Mouse (Mus musculus) mature B cell (primary cell): ENCODE results near the gene Csmd2.
"Not testable (repeated sequence)": the region's sequence is repeated elsewhere in the genome, so short reads cannot be mapped to it uniquely, and the experiment has no call there.

Experiments used
- in situ Hi-C: fragments of 300-500 bp; cut with MboI; formaldehyde crosslinking; loops from 2 replicates; pipeline ENCODE4 v1.14.3; 2019

Csmd2 gene

DNA sequence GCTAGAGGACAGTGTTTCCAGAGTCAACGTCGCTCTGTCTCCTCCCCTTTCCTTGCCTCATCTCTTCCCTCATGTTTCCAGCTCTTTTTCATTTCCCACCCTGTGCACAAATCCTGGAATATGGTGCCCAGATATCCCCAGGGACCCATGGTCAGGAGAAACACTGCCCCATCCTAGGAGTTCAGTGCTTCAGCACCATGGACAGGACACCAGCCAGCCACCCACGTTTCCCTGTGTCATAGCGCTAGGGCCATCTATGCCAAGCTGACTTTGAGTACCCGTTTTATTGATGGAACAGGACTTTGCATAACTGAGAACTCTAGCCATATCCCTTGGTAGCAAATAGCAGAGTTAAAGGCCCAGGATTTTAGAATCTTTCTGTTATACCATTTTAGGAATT, 55.0 kb downstream of the Csmd2 start:
- in situ Hi-C loops: no loop called here

DNA sequence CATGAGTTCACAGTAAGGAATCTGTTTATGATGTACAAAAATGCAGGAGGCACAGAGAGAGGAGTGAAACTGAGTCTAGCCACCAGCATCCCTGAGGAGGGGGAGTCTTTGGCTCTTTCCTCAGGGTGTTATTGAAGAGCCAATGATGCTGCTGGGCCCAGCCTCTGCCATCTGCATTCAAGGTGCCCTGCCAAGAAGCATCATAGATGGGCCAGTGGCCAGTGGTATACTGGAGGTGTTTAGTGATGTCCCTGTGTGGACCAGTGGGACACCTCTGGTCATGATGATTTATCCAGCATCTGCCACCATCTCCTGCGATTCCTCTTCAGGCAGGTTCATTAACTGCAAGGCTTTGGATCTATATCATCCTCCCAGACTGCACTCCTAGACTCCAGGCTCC, 61.1 kb downstream of the Csmd2 start:
- in situ Hi-C loops: no loop called here

DNA sequence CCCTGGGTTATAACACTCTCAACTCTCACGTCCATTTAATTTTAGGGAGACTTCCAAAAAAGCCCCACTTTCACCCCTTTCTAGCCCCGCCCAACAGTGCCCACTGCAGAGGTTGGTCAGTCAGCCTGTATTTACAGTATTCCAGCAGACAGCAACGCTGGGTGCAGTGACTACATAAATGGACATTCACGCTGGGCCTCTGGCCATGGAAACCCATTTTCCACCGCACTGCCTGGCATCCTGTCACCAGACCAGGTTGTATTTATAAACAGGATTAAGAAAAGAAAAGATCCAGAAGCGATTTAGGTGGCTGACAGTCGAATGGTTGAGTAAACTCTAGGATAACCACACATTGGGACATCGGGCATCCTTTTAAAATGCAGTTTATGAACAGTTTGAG, 65.0 kb downstream of the Csmd2 start:
- in situ Hi-C loops: no loop called here

DNA sequence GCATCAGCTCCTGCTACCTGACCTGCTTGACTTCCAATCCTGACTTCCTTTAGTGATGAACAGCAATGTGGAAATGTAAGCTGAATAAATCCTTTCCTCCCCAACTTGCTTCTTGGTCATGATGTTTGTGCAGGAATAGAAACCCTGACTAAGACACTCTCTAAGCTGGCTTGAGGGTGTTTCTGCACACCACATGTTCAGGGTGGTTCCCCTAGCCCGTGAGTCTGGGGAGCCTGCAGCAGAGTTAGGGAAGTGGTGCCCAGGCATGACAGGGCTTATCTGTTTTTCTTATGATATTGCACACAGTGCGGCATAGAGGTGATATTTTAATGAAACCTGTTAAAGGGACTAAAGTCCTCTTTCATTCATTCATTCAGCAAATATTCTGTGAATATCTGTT, 73.6 kb downstream of the Csmd2 start:
- in situ Hi-C loops: not testable (repeated sequence)

DNA sequence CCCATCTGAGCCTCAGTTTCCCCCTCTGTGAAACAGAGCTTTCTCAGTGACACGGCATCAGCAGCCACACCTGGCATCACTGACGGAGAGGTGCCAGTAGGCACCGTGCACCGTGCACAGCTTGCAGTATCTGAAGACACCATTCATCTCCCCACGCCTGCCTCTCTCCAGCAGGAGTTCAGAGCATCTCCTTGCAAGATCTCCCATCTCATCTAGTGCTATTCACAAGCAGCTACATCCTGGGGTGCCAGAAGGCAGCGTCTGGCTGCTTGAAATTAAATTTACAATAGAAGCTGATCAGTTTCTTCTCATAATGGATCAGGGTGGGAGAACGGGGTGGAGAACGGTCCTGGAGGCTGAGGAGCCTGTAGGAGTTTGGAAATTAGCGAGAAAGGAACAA, 79.5 kb downstream of the Csmd2 start:
- in situ Hi-C loops: no loop called here

DNA sequence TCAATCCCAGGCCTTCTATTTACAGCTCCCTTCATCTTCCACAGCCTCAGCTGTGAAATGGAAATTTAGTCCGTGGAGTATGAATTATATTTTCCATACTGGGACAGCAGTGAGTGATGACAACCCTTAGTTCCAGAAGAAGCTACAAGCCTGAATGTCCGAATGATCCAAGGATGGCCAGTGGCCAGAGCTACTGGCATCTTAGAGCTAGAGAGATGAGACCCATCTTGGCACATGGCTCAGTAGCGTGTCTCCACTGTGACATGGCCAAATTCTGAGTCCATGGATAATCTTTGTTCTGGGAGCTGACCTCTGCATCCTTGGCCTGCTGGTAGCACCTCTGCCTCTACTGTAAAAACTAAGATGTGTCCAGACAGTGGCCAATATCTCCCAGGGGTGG, 96.8 kb downstream of the Csmd2 start:
- in situ Hi-C loops: no loop called here

DNA sequence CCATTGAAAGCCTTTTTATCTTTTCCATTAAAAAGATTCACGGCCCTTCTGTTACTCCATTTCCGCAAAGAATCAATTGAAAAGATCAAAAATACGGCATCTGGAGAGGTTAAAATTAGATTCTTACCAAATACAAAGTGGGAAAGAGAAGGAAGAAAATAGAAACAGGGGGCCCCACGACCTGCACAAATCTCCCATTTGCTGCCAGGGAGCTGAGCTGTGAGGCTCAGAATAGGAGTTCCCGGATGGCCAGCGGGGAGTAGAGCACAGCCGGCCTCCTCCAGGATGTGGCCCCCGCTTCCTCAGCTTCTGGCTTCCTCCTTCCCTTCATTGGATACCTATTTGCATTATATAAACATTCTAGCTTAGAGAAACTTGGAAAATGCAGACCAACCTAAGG, 97.4 kb downstream of the Csmd2 start:
- in situ Hi-C loops: no loop called here

DNA sequence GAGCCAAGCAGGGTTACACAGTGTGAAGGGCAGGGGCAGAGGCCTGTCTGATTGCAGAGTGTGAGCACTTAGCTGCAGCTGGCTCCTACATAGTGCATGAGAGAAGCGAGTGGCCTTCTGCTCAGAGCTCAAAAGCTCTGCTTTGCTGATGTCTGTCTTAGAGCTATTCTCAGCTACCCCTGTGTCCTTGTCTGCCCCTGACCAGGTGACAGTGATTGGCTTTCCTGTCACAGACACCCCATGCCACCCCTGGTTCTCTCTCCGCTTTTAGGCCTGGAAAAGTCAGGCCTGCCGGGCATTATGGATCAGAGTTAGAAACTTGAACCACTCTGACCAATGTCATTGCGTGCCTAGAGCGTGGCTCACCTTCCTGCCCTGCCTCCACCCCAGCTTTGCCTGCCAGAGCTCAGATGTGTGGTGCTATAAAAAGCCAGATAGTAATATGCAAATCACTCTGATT, 99.5 kb downstream of the Csmd2 start:
- in situ Hi-C loops: no loop called here

DNA sequence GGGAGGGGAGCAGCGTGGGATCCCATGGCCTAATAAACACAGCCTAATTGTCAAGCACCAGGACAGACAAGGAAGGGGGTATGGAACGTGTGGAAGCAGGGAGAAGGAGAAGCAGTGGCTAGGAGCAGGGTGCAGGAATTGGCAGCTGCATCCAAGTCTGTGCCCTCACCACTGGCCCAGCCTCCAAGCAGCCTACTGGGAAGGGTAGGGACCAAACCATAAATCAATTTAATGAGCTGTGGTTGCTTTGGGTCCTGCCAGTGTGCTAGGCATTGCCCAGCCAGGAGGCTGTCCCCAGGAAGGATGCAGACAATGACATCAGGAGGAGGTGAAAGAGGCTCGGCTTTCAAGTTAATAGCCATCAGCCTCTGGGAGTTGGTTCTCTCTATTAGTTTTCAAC, 100.0 kb downstream of the Csmd2 start:
- in situ Hi-C loops: no loop called here

DNA sequence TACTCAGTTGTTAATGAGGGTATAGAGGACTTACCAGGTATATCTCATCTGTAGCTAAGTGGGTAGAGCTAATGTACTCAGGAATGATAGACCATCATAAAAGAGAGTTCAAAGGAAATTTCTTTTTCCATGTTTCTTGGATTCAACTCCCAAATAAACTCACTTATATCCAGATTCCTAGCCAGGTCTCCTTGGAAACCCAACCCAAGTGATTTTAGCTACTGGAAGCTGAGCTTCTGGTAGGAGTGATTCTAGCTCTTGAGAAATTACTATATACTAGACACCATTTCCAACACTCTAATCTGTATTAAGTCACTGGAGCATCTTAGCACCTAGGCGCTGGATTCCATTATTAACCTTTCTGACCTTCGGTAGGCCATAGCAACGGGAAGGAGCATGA, 100.6 kb downstream of the Csmd2 start:
- in situ Hi-C loops: no loop called here

DNA sequence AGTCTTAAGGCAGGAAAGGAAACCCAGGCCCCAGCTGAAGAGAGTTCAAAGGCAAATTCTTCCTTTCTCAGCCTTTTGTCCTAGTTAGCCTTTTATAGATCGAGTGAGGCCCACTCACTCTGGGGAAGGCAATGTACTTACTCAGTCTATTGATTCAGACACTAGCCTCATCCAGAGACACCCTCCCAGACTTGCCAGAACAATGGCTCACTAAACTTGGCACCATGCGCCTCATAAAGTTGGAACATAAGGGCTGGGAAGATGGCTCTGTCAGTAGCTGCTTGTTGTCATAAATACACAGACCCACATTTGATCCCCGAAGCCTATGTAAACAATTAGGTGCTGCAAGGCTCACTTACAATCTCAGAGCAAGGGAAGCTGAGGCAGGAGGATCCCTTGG, 104.3 kb downstream of the Csmd2 start:
- in situ Hi-C loops: no loop called here

DNA sequence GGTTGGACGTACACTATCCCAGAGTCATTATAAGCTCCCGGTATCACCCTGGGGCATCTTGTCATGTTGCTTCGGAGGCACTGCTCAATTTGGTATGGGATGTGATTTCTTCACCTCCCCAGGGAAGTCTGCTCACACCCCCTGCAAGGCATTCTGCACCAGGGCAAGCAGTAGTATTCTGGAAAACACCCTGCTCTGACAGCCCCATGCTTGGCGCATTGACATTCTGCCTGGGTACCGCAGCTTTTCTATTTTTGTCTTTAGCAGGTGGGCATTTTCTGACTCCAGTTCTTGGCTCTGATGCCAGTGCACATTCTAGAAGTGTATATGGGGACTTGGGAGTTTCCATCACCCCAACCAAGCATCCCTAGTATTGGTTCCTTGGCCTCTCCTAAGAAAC, 111.9 kb downstream of the Csmd2 start:
- in situ Hi-C loops: no loop called here

DNA sequence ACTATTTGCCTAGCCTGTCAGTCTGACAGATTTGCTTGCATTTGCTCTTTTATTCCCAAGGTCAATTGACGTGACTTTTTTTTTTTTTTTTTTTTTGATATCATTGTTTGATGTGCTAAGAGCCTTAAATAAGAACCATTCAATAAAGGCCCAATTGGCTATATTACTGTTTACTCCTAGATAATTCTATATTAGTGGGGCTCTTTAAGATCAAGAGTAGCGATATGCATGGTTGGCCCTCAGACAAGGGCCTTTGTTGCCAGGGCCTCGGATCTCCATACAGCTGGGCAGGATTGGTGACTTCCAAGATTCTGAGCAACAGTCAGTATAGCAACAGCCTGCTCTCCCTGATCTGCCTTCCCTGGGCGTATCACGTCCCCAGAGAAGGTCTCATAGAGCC, 112.9 kb downstream of the Csmd2 start:
- in situ Hi-C loops: no loop called here

DNA sequence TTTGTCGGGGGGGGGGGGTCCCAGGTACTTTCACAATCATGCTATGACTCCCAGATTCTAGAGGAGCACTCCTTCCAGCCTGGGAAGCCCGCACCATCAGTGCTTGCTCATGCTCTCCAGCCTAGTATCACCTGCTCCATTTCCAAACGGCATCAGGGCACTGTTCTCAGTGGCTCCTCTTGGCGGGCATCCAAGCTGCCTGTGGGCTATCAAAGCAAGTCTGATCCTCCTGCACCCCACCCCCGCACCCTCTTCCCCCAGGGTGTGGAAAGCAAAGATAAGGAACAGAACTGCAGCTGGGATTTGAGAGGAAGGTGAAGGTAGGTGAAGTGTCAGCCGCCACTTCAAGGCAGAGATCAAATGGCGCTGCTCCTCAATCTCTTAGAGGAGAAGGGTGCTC, 128.7 kb downstream of the Csmd2 start:
- in situ Hi-C loops: no loop called here

DNA sequence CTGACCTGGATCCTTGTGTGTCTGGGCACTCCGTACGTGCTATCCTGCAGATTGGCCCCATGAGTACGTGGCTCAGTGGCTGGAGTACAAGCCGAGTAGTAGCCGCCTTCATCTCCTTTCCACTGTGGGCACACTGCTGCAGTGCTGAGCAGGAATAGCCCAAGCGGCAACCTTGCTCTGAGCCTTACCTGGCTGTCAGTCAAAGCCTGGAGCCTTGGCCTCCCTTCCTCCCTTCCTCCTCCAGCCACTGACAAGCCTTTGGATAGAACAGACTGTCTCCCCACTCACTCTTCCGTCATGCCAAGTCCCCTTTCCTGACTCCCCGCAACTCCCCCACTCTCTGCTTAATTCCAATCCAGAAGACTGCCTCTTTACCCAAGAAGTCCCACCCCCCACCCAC, 135.6 kb downstream of the Csmd2 start:
- in situ Hi-C loops: no loop called here

DNA sequence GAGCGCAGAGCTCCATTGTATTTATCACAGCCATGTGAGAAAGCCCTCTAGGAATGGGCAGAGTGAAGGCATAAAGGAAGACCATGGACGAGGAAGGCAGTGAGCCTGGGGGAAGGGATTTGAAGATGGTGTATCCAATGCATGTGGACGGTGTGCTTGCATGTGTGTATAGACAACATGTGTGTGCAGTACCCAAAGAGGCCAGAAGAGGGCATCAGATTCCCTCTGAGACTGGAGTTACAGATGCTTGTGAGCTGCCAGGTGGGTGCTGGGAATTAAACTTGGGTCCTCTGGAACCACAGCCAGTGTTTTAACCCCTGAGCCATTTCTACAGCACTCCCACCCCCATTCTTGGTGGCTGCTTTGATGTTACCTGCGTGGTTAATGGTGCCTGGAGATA, 137.1 kb downstream of the Csmd2 start:
- in situ Hi-C loops: no loop called here

DNA sequence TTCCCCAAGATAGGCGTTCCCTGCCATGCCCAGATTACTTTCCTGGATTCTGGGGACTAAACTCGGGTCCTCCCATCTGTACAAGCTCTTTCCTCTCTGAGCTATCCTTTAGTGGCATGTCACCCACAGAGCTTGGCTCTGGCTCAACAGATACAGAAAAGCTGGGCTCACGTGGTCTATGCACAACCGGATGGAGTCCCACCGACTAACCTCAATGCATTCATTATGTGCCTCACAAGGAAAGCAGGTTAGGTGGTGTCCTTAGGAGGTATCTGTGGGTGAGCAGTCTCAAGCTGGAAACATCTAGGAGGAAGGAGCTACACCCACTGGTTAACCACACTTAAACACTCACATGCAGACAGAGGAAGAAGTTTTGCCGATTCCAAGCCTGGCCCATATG, 140.9 kb downstream of the Csmd2 start:
- in situ Hi-C loops: no loop called here

DNA sequence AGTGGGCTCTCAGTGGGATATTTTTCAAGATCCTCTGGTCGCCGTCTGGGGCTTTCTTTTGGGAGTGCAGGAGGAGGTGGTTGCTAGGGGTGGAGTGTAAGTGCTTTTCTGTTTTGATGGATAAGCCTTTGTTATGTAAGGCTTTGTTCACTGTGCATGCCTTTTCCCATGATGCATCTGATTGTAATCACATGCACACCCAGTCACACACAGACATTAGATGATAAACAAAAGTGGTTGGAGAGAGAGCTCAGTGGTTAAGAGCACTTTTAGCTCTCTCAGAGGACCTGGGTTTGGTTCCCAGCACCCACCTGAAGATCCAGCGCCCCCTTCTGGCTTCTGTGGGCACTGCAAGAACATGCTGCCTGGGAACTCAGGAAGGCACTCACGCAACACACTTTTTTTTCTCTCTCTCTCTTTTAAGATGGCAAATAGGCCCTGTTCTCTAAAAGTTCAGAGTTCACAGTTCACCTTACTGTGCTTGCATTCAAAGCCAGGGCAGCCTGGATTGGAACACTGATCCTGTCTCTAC, 143.0 kb downstream of the Csmd2 start:
- in situ Hi-C loops: no loop called here

DNA sequence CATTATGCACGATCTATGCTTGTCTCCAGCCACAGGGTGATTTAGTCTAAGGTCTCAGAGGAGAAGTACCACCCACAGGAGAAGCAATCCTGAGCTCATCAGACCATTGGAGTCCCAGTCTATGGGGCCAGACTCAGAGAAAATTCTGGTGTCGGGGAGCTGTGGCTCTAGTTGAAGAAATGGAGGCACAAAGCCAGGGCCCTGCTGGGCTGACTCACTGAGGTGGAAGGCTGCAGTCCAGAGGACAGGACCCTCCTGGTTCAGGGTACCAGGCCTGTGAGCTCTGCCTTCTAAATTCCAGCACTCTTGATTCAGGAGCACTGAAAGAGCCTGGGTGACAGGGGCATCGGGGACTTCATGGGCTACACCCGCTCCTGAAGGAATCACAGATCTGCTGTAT, 144.0 kb downstream of the Csmd2 start:
- in situ Hi-C loops: no loop called here

DNA sequence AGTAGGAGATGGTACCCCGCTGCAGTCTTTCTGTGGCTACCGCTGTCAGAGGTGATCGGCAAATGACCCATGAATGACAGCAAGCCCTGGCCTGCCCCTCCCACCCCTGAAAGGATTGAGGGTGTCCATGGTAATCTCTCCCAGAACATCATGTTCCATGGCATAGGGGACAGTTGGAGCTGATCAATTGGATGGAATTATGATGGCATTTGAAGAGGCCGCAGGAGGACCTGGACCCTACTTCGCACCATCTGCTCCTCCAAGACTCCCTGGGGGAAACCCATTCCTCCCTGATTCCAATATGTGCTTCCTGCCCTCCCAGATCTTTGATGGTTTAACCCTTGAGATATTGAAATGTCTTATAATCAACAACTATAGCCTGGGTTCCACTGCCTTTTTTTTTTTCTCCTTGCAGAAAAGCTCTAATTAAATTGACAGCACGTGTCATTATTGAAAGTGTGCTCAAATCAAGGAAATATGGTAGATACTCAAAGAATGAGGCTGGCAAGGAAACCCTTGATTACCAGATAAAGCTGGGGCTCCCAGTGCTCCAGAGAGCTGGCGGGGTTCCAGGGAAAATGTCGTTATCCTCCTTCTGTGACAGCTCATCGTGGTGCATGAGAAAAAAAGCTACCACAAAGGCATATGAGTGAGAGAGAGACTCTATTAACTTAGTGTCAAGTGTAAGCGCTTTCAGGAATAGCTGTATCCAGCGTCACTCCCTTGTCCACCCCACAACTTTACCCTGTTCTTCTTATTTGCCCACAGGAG, 145.4 kb downstream of the Csmd2 start:
- in situ Hi-C loops: no loop called here

DNA sequence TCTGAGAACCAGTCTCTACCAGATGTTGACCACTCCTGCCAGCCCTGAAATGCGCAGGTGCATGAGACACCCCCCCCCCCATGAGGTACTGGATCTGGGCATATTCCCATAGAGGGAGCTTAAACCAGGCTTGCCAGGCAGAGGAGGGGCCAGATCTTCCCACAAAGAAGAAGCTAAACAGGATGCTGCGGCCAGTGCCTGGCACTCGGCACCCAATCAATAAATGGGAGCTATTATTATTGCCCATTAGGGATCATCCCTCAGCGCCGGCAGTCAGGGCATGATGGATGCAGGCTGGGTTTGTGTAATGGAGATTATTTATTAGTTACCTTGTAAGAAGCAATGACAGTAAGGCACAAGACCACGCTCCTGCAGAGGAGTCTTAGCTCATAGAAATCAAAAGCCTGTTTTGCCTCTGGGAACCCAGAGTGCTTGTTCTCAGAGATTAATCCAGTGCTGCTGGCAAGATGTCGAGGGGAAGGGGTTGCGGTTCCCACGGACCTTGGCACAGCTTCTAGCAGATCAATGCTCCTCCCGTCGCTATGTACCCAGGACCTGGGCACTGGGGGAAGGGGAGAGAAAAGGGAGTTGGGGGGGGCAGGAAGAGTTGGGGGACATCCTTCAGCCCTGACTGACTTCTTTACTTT, 146.8 kb downstream of the Csmd2 start:
- in situ Hi-C loops: no loop called here

DNA sequence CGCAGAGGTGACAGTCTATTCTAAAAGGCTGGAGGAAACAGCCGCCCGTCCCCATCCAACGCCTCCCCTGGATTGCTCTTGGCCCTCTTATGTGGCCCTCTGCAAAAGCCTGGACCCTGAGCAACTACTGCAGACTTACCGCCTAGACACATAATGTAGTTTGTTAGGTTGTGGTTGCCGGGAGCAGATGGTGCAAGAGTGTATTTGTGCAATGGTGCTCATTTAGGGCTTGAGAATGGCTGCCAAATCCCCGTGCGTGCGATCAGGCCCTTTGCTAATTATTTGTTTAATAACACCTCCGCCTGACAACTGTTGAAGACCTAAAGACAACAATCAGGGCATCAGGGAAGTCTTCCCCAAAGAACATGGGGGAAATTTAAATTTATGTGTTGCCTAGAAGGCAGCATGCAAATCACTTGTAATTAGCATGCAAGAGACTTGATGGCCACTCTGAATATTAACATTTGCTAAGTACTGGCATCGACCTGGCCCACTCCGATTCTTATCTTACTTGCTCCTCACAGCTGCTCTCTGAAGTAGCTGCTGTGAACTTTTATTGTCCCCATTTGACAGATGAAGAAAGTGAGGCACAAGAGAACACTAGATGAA, 147.5 kb downstream of the Csmd2 start:
- in situ Hi-C loops: no loop called here

DNA sequence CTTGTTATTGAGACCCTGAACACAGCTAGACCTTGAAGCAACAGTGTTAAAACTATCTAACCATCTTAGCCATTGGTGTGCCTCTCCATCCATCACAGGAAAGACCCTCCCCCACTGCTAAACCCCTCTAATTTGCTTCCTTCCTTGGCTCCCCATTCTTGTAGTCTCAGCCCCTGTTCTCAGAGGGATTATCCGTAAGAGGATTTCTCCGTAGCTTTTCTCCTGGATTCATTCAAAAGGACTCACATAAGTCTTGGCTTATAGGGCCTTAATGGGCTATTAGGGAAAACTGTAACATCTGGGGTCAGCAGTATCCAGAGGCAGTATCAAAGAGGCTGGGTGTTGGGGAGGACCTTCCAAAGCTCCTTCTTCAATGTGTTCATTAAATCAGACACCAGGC, 152.3 kb downstream of the Csmd2 start:
- in situ Hi-C loops: no loop called here
